Mouse (Mus musculus) midbrain, embryonic 12.5 days (tissue): ENCODE measurements around the gene Zfhx3. TPM values are rescaled to one million over a fixed set of nuclear protein-coding genes. Genes with fewer than 3 reads are reported as not detected.

Experiments used
- ATAC-seq: fragments of 200-750 bp; cut with Nextera tagmentation; 2 replicates; pipeline ENCODE4 v1.8.0; 2017; ENCODE audit warnings: low read depth, moderate TSS enrichment, moderate library complexity; ENCODE audit not compliant: low FRiP score
- H3K27ac ChIP-seq: fragments of 300-500 bp; sonication (generic); replicated peaks from 2 replicates; pipeline ENCODE4 v1.5.1; 2016; ENCODE audit warnings: mild to moderate bottlenecking
- H3K27me3 ChIP-seq: fragments of 300-500 bp; sonication (generic); 2 replicates; pipeline ENCODE4 v1.6.1; 2016; ENCODE audit warnings: mild to moderate bottlenecking
- H3K36me3 ChIP-seq: fragments of 300-500 bp; sonication (generic); 2 replicates; pipeline ENCODE4 v1.6.1; 2016
- H3K4me1 ChIP-seq: fragments of 300-500 bp; sonication (generic); 2 replicates; pipeline ENCODE4 v1.6.1; 2016
- H3K4me2 ChIP-seq: fragments of 300-500 bp; sonication (generic); replicated peaks from 2 replicates; pipeline ENCODE4 v1.6.1; 2016; ENCODE audit warnings: mild to moderate bottlenecking, moderate library complexity
- H3K4me3 ChIP-seq: fragments of 300-500 bp; sonication (generic); 2 replicates; pipeline ENCODE4 v1.5.1; 2016; ENCODE audit warnings: mild to moderate bottlenecking
- H3K9ac ChIP-seq: fragments of 300-500 bp; sonication (generic); replicated peaks from 2 replicates; pipeline ENCODE4 v1.6.1; 2016; ENCODE audit warnings: mild to moderate bottlenecking, moderate library complexity
- H3K9me3 ChIP-seq: fragments of 300-500 bp; sonication (generic); 2 replicates; pipeline ENCODE4 v1.6.1; 2016; ENCODE audit warnings: mild to moderate bottlenecking
- WGBS: fragments of 180-500 bp; shearing (Covaris S2); methylation state at CpG from one replicate; pipeline ENCODE4 v1.1.7; 2016; 5-methylcytosine and 5-hydroxymethylcytosine counted together
- microRNA-seq: library from miRNA; unstranded; fragments of <30 nt; microRNA quantifications from one replicate; pipeline ENCODE4, GENCODE M21; 2017
- polyA plus RNA-seq: library from polyadenylated mRNA; unstranded; fragments of >200 nt; fragmentation: Nextera tagmentation; extraction: Ambion mirVana; gene quantifications from 2 replicates; pipeline ENCODE4 v1.2.1, GENCODE M21; 2016

The Zfhx3 gene
- polyA plus RNA-seq, 1 experiment from 2014 or later = 48.9 TPM

GRCm38 (mm10) chr8:108999297-109000249 is 1057.1 kb downstream of the Zfhx3 start:
- no peak overlapping the region for H3K4me2 ChIP-seq
- no peak overlapping the region for H3K9ac ChIP-seq
- H3K27ac ChIP-seq = no peak overlapping the region
- H3K36me3 ChIP-seq = no peaks in the 10 kb centered on the region
- no peaks in the 10 kb centered on the region for H3K27me3 ChIP-seq
- no peaks in the 10 kb centered on the region for H3K9me3 ChIP-seq
- H3K4me1 ChIP-seq = no peaks in the 10 kb centered on the region
- no peak for ATAC-seq
- no peak overlapping the region for H3K4me3 ChIP-seq
- 95% methylated on average over 15 of the region's 15 CpGs for WGBS

- Histone ChIP-seq H3K9ac (no peak overlapping the region), H3K4me2 (no peak overlapping the region), H3K9me3 (no peaks in the 10 kb centered on the region), H3K36me3 (no peaks in the 10 kb centered on the region), H3K27me3 (no peaks in the 10 kb centered on the region), H3K27ac (no peak overlapping the region), H3K4me3 (no peak overlapping the region), H3K4me1 (no peaks in the 10 kb centered on the region)
- ATAC-seq = no peak
- 87% methylated on average over 9 of the region's 9 CpGs for WGBS
These were observed 1058.6 kb downstream of the Zfhx3 start for GRCm38 (mm10) chr8:109001031-109001430.

DNA sequence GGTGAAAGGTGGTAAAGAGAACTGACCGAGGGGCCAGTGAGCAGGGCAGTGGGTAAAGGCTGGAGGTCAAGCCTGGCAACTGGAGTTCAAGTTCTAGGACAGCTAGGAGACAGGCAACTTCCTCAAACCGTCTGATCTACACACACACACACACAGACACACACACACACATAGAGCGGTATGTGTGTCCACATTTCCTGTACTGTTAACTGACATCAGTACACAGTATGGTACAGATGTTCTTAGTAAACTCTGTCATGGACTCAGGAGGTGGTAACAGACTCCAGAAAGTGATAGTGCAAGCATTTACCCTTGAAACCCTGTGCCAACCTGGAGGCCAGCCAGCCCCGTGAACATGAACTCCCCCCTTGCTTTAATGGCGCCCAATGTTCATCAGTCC is 1059.5 kb downstream of the Zfhx3 start:
- Histone ChIP-seq H3K4me1 (0 out of 2 replicates have a peak, but pooled peaks cover under 1% of the 10 kb centered on the region), H3K27me3 (no peaks in the 10 kb centered on the region), H3K4me3 (no peak overlapping the region), H3K36me3 (no peaks in the 10 kb centered on the region), H3K9me3 (no peaks in the 10 kb centered on the region), H3K27ac (no peak overlapping the region), H3K4me2 (no peak overlapping the region), H3K9ac (no peak overlapping the region)
- no peak for ATAC-seq
- WGBS = 87% methylated on average over 5 of the region's 5 CpGs

- H3K27ac ChIP-seq = no peak overlapping the region
- no peaks in the 10 kb centered on the region for H3K27me3 ChIP-seq
- H3K4me1 ChIP-seq = peaks cover 7% of the 10 kb centered on the region; the same call in 1 of the 2 replicates
- no peak for ATAC-seq
- H3K9me3 ChIP-seq = no peaks in the 10 kb centered on the region
- 77% methylated on average over 9 of the region's 9 CpGs for WGBS
- H3K4me3 ChIP-seq = no peak overlapping the region
- H3K4me2 ChIP-seq = no peak overlapping the region
- no peaks in the 10 kb centered on the region for H3K36me3 ChIP-seq
- H3K9ac ChIP-seq = no peak overlapping the region
These were observed 1064.5 kb downstream of the Zfhx3 start for GRCm38 (mm10) chr8:109006986-109007385.

Small RNAs within 50 kb of the gene (microRNA-seq; reads per million reads assigned to microRNA genes)
- gene Mir3108 = 1.9 reads per million
